22 mouse cellular contexts compared by ENCODE assay signal in genomic region chr4:126762586-126763359, GRCm38 (mm10). TPM values are rescaled to one million over a fixed set of nuclear protein-coding genes. Genes with fewer than 3 reads are reported as not detected.
DNase-seq lines count a peak whose midpoint lies in the region; ATAC-seq and TF ChIP-seq lines count a peak whose summit lies in the region.
"Had no signal": no experiment of that assay in that cellular context is flagged by ENCODE, and none has a peak within 500 bp of the region (broad histone marks: within the 10 kb centered on the region; RNA-seq: fewer than 3 reads in every experiment).

No protein-coding gene starts in this region.

- no peak overlapping the region for H3K9ac ChIP-seq in forebrain, postnatal 0 days
- H3K9ac ChIP-seq in intestine, embryonic 15.5 days, result no peak overlapping the region
- H3K9ac ChIP-seq in kidney, postnatal 0 days (ENCODE audit: low read depth, low read length), result no peak overlapping the region
- no peak overlapping the region for H3K9ac ChIP-seq in midbrain, embryonic 11.5 days (ENCODE audit: low read length)
- H3K9ac ChIP-seq: embryonic facial prominence, embryonic 15.5 days; forebrain, embryonic 15.5 days; heart, embryonic 12.5 days; lung, embryonic 14.5 days had no signal

- no peak for TF ChIP-seq CTCF in forebrain, postnatal 0 days (IDR thresholded peaks at IDR 0.05; ENCODE audit: low read depth)
- no peak for TF ChIP-seq CTCF in kidney, postnatal 0 days (IDR thresholded peaks at IDR 0.05; ENCODE audit: low read depth)
- no peak for TF ChIP-seq CTCF in small intestine, adult 2 months (IDR thresholded peaks at IDR 0.05; ENCODE audit: extremely low read depth, insufficient read length, insufficient replicate concordance, low read depth, low read length)

- H3K4me3 ChIP-seq in forebrain, embryonic 10.5 days, result no peak overlapping the region
- no peak overlapping the region for H3K4me3 ChIP-seq in forebrain, postnatal 0 days (ENCODE audit: low read depth, low read length)
- no peak overlapping the region for H3K4me3 ChIP-seq in intestine, embryonic 15.5 days (replicated peaks)
- H3K4me3 ChIP-seq in kidney, postnatal 0 days (replicated peaks; ENCODE audit: low read depth, low read length), result no peak overlapping the region
- H3K4me3 ChIP-seq in small intestine, adult 2 months (ENCODE audit: low read depth, low read length), result peak overlapping the region; percentile 19; the same call in 1 of the 2 replicates
- H3K4me3 ChIP-seq in embryonic facial prominence, embryonic 10.5 days, result no peak overlapping the region
- H3K4me3 ChIP-seq in midbrain, embryonic 11.5 days (ENCODE audit: low read depth, low read length), result no peak overlapping the region
- H3K4me3 ChIP-seq: embryonic facial prominence, embryonic 15.5 days; forebrain, embryonic 15.5 days; heart, embryonic 12.5 days had no signal

- WGBS in forebrain, embryonic 10.5 days, result 52% methylated on average over 11 of the region's 11 CpGs
- WGBS in forebrain, postnatal 0 days, result 48% methylated on average over 11 of the region's 11 CpGs
- WGBS in intestine, embryonic 15.5 days, result 50% methylated on average over 11 of the region's 11 CpGs
- 53% methylated on average over 11 of the region's 11 CpGs for WGBS in kidney, postnatal 0 days
- 22% methylated on average over 11 of the region's 11 CpGs for WGBS in small intestine, adult 2 months
- whole genome bisulfite sequencing in embryonic facial prominence, embryonic 10.5 days, result 76% methylated on average over 11 of the region's 11 CpGs
- 55% methylated on average over 11 of the region's 11 CpGs for WGBS in midbrain, embryonic 11.5 days

- peak overlapping the region; percentile 49; the same call in 1 of the 2 replicates for H3K27ac ChIP-seq in forebrain, embryonic 10.5 days
- no peak overlapping the region for H3K27ac ChIP-seq in forebrain, postnatal 0 days (ENCODE audit: low read depth, low read length)
- peak overlapping the region; percentile 81 for H3K27ac ChIP-seq in intestine, embryonic 15.5 days
- peak overlapping the region; percentile 52; the same call in 1 of the 2 replicates for H3K27ac ChIP-seq in kidney, postnatal 0 days
- peak overlapping the region; percentile 96 for H3K27ac ChIP-seq in small intestine, adult 2 months (ENCODE audit: insufficient read depth, low read depth, low read length)
- no peak overlapping the region for H3K27ac ChIP-seq in embryonic facial prominence, embryonic 10.5 days (replicated peaks)
- no peak overlapping the region for H3K27ac ChIP-seq in midbrain, embryonic 11.5 days (ENCODE audit: low read depth, low read length)
- H3K27ac ChIP-seq: embryonic facial prominence, embryonic 15.5 days; forebrain, embryonic 15.5 days; hindbrain, postnatal 0 days had no signal

- DNase-seq in forebrain, embryonic 10.5 days (ENCODE audit: extremely low spot score, low spot score), result no peak
- DNase-seq in forebrain, postnatal 0 days, result no peak
- DNase-seq in kidney, postnatal 0 days (ENCODE audit: low spot score), result peak; percentile 46
- no peak for DNase-seq in embryonic facial prominence, embryonic 10.5 days (ENCODE audit: low spot score)
- DNase-seq in spleen, postnatal 36 days (ENCODE audit: low spot score in 2 of 2), result no peak
- DNase-seq in midbrain, embryonic 11.5 days (ENCODE audit: low spot score, missing footprints), result no peak
- DNase-seq: adrenal gland, postnatal 14 days; cerebellum, adult 2 months; gastrocnemius, postnatal 10 days; heart, postnatal 36 days; lung, embryonic 14.5 days; right cerebral cortex, postnatal 14 days had no signal

- peaks cover 37% of the 10 kb centered on the region for H3K36me3 ChIP-seq in forebrain, embryonic 10.5 days (replicated peaks)
- H3K36me3 ChIP-seq in forebrain, postnatal 0 days (ENCODE audit: insufficient read depth), result peaks cover 19% of the 10 kb centered on the region
- no peaks in the 10 kb centered on the region for H3K36me3 ChIP-seq in intestine, embryonic 15.5 days
- H3K36me3 ChIP-seq in kidney, postnatal 0 days (ENCODE audit: insufficient read depth, low read length), result peaks cover 15% of the 10 kb centered on the region; the same call in 1 of the 2 replicates
- peaks cover 37% of the 10 kb centered on the region for H3K36me3 ChIP-seq in small intestine, adult 2 months (ENCODE audit: control insufficient read depth, insufficient read depth, low read length)
- peaks cover 42% of the 10 kb centered on the region for H3K36me3 ChIP-seq in embryonic facial prominence, embryonic 10.5 days (replicated peaks)
- H3K36me3 ChIP-seq in midbrain, embryonic 11.5 days (ENCODE audit: control insufficient read depth, insufficient read depth, low read length), result no peaks in the 10 kb centered on the region

- H3K4me1 ChIP-seq in forebrain, embryonic 10.5 days, result peaks cover 29% of the 10 kb centered on the region
- no peaks in the 10 kb centered on the region for H3K4me1 ChIP-seq in forebrain, postnatal 0 days (ENCODE audit: insufficient read depth)
- peaks cover 5% of the 10 kb centered on the region; the same call in 1 of the 2 replicates for H3K4me1 ChIP-seq in intestine, embryonic 15.5 days (replicated peaks)
- H3K4me1 ChIP-seq in kidney, postnatal 0 days (replicated peaks; ENCODE audit: insufficient read depth, low read length), result no peaks in the 10 kb centered on the region
- peaks cover 12% of the 10 kb centered on the region for H3K4me1 ChIP-seq in small intestine, adult 2 months (ENCODE audit: control insufficient read depth, insufficient read depth, insufficient read length, low read length)
- no peaks in the 10 kb centered on the region for H3K4me1 ChIP-seq in embryonic facial prominence, embryonic 10.5 days
- H3K4me1 ChIP-seq in midbrain, embryonic 11.5 days (ENCODE audit: control insufficient read depth, insufficient read depth, low read length), result peaks cover 6% of the 10 kb centered on the region; the same call in 1 of the 2 replicates
- H3K4me1 ChIP-seq: embryonic facial prominence, embryonic 15.5 days; forebrain, embryonic 15.5 days; heart, embryonic 12.5 days had no signal

- H3K4me2 ChIP-seq in forebrain, postnatal 0 days (ENCODE audit: low read depth), result no peak overlapping the region
- H3K4me2 ChIP-seq in intestine, embryonic 15.5 days (replicated peaks), result peak overlapping the region; percentile 41
- no peak overlapping the region for H3K4me2 ChIP-seq in kidney, postnatal 0 days (ENCODE audit: low read length)
- no peak overlapping the region for H3K4me2 ChIP-seq in midbrain, embryonic 11.5 days
- H3K4me2 ChIP-seq: embryonic facial prominence, embryonic 15.5 days; forebrain, embryonic 15.5 days; heart, embryonic 12.5 days; lung, embryonic 14.5 days had no signal

- H3K9me3 ChIP-seq in forebrain, embryonic 10.5 days, result no peaks in the 10 kb centered on the region
- H3K9me3 ChIP-seq in forebrain, postnatal 0 days (ENCODE audit: low read length), result no peaks in the 10 kb centered on the region
- no peaks in the 10 kb centered on the region for H3K9me3 ChIP-seq in intestine, embryonic 15.5 days
- H3K9me3 ChIP-seq in kidney, postnatal 0 days (replicated peaks; ENCODE audit: low read length), result no peaks in the 10 kb centered on the region
- H3K9me3 ChIP-seq in embryonic facial prominence, embryonic 10.5 days, result no peaks in the 10 kb centered on the region
- H3K9me3 ChIP-seq in midbrain, embryonic 11.5 days (ENCODE audit: control insufficient read depth, low read length), result no peaks in the 10 kb centered on the region
- H3K9me3 ChIP-seq: embryonic facial prominence, embryonic 15.5 days; forebrain, embryonic 15.5 days; heart, embryonic 12.5 days had no signal

- no peaks in the 10 kb centered on the region for H3K27me3 ChIP-seq in forebrain, embryonic 10.5 days (ENCODE audit: poor library complexity, severe bottlenecking)
- no peaks in the 10 kb centered on the region for H3K27me3 ChIP-seq in forebrain, postnatal 0 days (ENCODE audit: insufficient read depth, low read length)
- H3K27me3 ChIP-seq in intestine, embryonic 15.5 days (replicated peaks), result no peaks in the 10 kb centered on the region
- H3K27me3 ChIP-seq in kidney, postnatal 0 days (ENCODE audit: insufficient read depth, low read length), result no peaks in the 10 kb centered on the region
- H3K27me3 ChIP-seq in small intestine, adult 2 months (ENCODE audit: control insufficient read depth, insufficient read depth, low read length), result no peaks in the 10 kb centered on the region
- no peaks in the 10 kb centered on the region for H3K27me3 ChIP-seq in embryonic facial prominence, embryonic 10.5 days (replicated peaks; ENCODE audit: low read depth, poor library complexity, severe bottlenecking)
- H3K27me3 ChIP-seq in midbrain, embryonic 11.5 days (ENCODE audit: control insufficient read depth, insufficient read depth, low read length), result no peaks in the 10 kb centered on the region
- H3K27me3 ChIP-seq: embryonic facial prominence, embryonic 15.5 days; forebrain, embryonic 15.5 days; heart, embryonic 12.5 days had no signal

- no peak for TF ChIP-seq POLR2A in small intestine, adult 2 months (IDR thresholded peaks at IDR 0.05; ENCODE audit: low read depth, low read length)

- no peak for ATAC-seq in forebrain, postnatal 0 days
- peak; percentile 98 for ATAC-seq in intestine, embryonic 15.5 days
- ATAC-seq in kidney, postnatal 0 days (replicated peaks; ENCODE audit: low FRiP score, low read depth), result peak; percentile 80; the same call in 1 of the 2 replicates
- ATAC-seq in midbrain, embryonic 11.5 days (ENCODE audit: low FRiP score), result no peak
- ATAC-seq: forebrain, embryonic 15.5 days; hindbrain, postnatal 0 days; midbrain, embryonic 16.5 days had no signal

RNA-seq across cellular contexts. Expression of gene AU040320, which starts 9.4 kb away (rescaled TPM):
- polyA plus RNA-seq in forebrain, embryonic 10.5 days (2016; fragmentation: Nextera tagmentation; extraction: Ambion mirVana), result 20.9 and 23.7 TPM in 2 replicates
- total RNA-seq in forebrain, postnatal 0 days (2014; rRNA removed), result 33.4 and 35.7 TPM in 2 replicates
- 27.4 and 33.5 TPM in 2 replicates for polyA plus RNA-seq in forebrain, postnatal 0 days (2015; fragmentation: Nextera tagmentation; extraction: Ambion mirVana)
- polyA plus RNA-seq in intestine, embryonic 15.5 days (2015; fragmentation: Nextera tagmentation; extraction: Ambion mirVana), result 29.3 and 30.4 TPM in 2 replicates
- 22.4 and 22.6 TPM in 2 replicates for polyA plus RNA-seq in kidney, postnatal 0 days (2015; fragmentation: Nextera tagmentation; extraction: Ambion mirVana)
- polyA plus RNA-seq in small intestine, adult 2 months (2012; rRNA removed), result 82.5 and 182 TPM in 2 replicates
- 19.3 and 21.4 TPM in 2 replicates for polyA plus RNA-seq in embryonic facial prominence, embryonic 10.5 days (2016; fragmentation: Nextera tagmentation; extraction: Ambion mirVana)
- polyA plus RNA-seq in midbrain, embryonic 11.5 days (2014; fragmentation: Nextera tagmentation; extraction: Ambion mirVana), result 23.8 and 26.2 TPM in 2 replicates

RNA-seq across cellular contexts. Expression of gene Ncdn, which starts 9.5 kb away (rescaled TPM):
- 36.6 and 36.9 TPM in 2 replicates for polyA plus RNA-seq in forebrain, embryonic 10.5 days (2016; fragmentation: Nextera tagmentation; extraction: Ambion mirVana)
- 308 and 339 TPM in 2 replicates for total RNA-seq in forebrain, postnatal 0 days (2014; rRNA removed)
- 205 and 223 TPM in 2 replicates for polyA plus RNA-seq in forebrain, postnatal 0 days (2015; fragmentation: Nextera tagmentation; extraction: Ambion mirVana)
- polyA plus RNA-seq in intestine, embryonic 15.5 days (2015; fragmentation: Nextera tagmentation; extraction: Ambion mirVana), result 27.3 TPM in 2 replicates
- 22.0 and 22.2 TPM in 2 replicates for polyA plus RNA-seq in kidney, postnatal 0 days (2015; fragmentation: Nextera tagmentation; extraction: Ambion mirVana)
- polyA plus RNA-seq in small intestine, adult 2 months (2012; rRNA removed), result 15.7 and 27.2 TPM in 2 replicates
- 37.5 and 40.9 TPM in 2 replicates for polyA plus RNA-seq in embryonic facial prominence, embryonic 10.5 days (2016; fragmentation: Nextera tagmentation; extraction: Ambion mirVana)
- polyA plus RNA-seq in midbrain, embryonic 11.5 days (2014; fragmentation: Nextera tagmentation; extraction: Ambion mirVana), result 22.0 and 23.3 TPM in 2 replicates

RNA-seq across cellular contexts. Expression of gene Tfap2e, which starts 26.7 kb away (rescaled TPM):
- 0.06 TPM in 1 of 2 replicates, not detected in the other for polyA plus RNA-seq in forebrain, embryonic 10.5 days (2016; fragmentation: Nextera tagmentation; extraction: Ambion mirVana)
- total RNA-seq in forebrain, postnatal 0 days (2014; rRNA removed), result 1.1 TPM in 2 replicates
- polyA plus RNA-seq in forebrain, postnatal 0 days (2015; fragmentation: Nextera tagmentation; extraction: Ambion mirVana), result 0.86 and 0.93 TPM in 2 replicates
- polyA plus RNA-seq in intestine, embryonic 15.5 days (2015; fragmentation: Nextera tagmentation; extraction: Ambion mirVana), result not detected in 2 replicates
- polyA plus RNA-seq in kidney, postnatal 0 days (2015; fragmentation: Nextera tagmentation; extraction: Ambion mirVana), result not detected in 2 replicates
- not detected in 2 replicates for polyA plus RNA-seq in small intestine, adult 2 months (2012; rRNA removed)
- 0.16 TPM in 1 of 2 replicates, not detected in the other for polyA plus RNA-seq in embryonic facial prominence, embryonic 10.5 days (2016; fragmentation: Nextera tagmentation; extraction: Ambion mirVana)
- 1.5 and 1.6 TPM in 2 replicates for polyA plus RNA-seq in midbrain, embryonic 11.5 days (2014; fragmentation: Nextera tagmentation; extraction: Ambion mirVana)
- total RNA-seq: adrenal gland, postnatal 14 days; gastrocnemius, postnatal 10 days; heart, postnatal 36 days; hindbrain, postnatal 0 days; left cerebral cortex, postnatal 36 days; megakaryocyte, adult 5-6 weeks had no signal
- polyA plus RNA-seq: cerebellum, adult 2 months; cortical plate, adult 2 months; heart, embryonic 12.5 days; lung, embryonic 14.5 days had no signal

Comparison
In these comparisons a context has a peak if more than half of its experiments do, and no peak if none do; other contexts are left out.
1. H3K27ac ChIP-seq: peak in forebrain, embryonic 10.5 days (single experiment), intestine, embryonic 15.5 days (single experiment), kidney, postnatal 0 days (single experiment) and small intestine, adult 2 months (single experiment); none in forebrain, postnatal 0 days (single experiment), embryonic facial prominence, embryonic 10.5 days (single experiment) and midbrain, embryonic 11.5 days (single experiment).
2. ATAC-seq: peak in intestine, embryonic 15.5 days (single experiment) and kidney, postnatal 0 days (single experiment); none in forebrain, postnatal 0 days (single experiment) and midbrain, embryonic 11.5 days (single experiment).